Mouse (Mus musculus) retina, postnatal 1 day (tissue): ENCODE measurements around the gene Ltbp3.
"Not testable (repeated sequence)": the region's sequence is repeated elsewhere in the genome, so short reads cannot be mapped to it uniquely, and the experiment has no call there.

Experiments used
- DNase-seq: peaks from one replicate; pipeline ENCODE4 v3.0.0-alpha.2; 2012

Ltbp3 gene

DNA sequence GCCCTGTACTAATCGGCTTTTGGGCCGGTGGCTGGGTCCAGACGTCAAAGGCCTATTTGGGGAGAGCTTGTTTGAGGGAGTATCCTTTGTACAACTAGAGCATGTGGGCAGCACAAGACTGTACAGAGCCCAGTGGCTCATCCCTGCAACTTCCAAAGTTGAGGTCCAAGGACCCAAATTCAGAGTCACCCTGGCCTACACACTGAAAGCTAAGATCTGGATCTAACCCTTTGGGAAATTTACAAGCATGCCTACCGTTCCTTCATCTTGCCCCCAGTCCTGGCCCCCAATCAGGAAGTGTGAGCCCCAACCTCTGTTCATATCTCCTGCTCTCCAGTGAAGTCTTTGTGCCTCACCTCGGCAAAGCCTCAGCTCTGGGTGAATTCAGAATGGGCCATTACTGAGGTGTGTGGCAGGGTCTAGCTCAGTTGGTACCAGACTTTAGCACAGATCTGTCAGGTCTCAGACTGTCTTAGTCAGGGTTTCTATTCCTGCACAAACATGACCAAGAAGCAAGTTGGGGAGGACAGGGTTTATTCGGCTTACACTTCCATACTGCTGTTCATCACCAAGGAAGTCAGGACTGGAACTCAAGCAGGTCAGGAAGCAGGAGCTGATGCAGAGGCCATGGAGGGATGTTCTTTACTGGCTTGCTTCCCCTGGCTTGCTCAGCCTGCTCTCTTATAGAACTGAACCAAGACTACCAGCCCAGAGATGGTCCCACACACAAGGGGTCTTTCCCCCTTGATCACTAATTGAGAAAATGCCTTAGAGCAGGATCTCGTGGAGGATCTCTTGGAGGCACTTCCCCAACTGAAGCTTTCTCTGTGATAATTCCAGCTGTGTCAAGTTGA is 53.4 kb downstream of the Ltbp3 start:
- DNase-seq = not testable (repeated sequence)

DNA sequence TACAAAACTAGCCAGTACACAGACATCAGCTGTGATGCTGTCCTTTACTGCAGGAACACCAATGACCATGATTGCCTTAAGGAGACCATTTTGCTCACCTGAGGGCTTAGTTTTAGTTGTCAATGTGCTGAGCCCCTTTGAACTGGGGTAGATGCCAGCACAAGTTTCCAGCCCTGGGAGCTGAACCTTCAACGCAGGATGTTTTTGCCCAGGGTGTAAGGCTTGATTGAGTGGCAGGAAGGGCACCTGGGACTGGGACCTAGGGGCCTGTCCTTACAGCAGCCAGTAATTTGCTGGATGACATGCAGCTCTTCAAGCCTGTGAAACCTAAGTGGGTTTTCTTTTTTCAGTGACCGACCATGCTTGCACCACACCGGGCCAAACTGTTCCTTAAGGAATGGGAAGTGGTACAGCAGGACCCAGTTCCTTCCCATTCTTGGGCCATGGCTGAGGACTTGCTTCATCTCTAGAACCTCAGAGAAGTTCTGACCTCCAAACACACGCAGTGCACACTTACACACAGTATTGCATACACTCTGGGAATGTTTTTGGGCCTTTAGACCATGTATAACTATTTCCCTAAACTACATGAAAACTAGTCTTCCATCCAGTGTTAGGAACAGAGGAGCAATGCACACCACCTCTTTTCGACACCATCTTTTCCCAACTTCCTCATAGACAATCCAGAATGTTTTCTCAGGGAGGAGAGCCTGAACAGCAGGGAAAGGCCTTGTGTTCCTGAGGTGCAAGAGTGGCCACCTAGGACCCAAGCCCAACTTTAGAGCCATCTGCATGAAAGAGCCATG is 54.3 kb downstream of the Ltbp3 start:
- DNase-seq = no peak

- DNase-seq = no peak
Observed at GRCm38 (mm10) chr19:5795668-5796572, 55.2 kb downstream of the Ltbp3 start.

- no peak for DNase-seq
Observed at GRCm38 (mm10) chr19:5796573-5797111, 55.9 kb downstream of the Ltbp3 start.

DNA sequence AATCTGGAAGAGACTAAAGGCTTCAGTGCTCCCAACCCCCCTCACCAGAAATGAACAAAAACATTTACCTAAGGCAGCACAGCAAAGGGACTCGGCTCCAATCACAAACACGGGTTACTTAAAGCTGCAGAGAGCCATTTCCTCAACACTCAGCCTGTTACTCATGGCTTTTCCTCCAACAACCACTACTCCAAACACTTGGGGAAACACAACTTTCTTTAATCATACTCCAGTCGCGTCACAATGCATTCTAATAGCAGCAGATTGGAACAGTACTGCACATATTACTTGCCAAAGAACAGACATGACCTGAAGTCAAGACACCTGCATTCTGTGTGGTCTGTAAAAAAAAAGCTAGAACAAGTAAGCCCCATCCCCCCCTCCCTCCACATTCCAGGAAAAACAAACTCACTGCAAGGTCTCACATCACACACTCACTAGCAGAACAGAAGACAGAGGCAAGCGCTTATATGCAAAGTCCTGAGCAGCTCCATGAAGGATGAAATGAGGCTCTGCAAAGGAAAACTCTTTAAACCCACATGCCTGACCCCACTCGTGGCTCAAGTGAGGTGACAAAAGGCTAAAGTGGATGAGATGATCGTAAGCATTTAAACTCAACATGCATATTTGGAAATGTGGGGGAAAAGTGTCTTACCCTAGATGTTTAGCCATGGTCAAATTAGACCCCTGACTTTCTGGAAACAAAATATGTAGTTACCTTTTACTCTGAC is 56.8 kb downstream of the Ltbp3 start:
- no peak for DNase-seq

DNA sequence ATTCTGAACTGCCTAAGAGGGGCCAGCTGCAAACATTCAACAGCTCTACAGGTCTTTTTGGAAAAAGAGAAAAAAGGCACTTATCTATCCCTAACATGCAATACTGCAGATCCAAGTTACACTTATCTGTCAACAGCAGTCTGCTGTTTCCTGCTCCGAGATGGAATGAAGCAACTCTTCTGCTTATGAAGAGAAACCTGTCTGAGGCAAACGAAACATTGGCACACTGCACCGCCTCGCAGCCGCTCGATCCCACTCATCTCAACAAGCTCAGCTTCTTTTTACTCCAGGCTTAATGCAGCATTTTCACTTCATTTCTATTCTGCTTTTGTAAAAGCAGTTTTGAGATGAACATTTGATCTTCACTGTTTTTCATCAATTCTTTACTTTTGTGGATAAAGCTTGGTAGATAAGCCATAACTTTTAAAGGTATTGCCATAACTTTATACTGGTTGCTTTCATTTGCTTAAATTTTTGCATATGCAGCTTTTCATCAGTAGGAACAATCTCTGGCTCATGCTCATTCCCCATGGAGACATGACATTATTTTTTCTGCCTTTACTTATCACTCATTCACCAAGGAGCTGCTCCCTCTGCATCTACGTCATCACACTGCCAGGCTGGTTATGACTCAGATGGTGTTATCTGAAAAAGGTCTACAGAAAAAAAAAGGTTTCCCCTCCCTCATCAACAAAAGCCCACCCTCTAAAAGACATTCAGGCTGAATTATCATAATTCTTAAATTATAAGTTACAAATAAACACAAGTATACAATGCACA is 58.2 kb downstream of the Ltbp3 start:
- no peak for DNase-seq

GRCm38 (mm10) chr19:5799566-5800349 is 59.1 kb downstream of the Ltbp3 start:
- no peak for DNase-seq

DNA sequence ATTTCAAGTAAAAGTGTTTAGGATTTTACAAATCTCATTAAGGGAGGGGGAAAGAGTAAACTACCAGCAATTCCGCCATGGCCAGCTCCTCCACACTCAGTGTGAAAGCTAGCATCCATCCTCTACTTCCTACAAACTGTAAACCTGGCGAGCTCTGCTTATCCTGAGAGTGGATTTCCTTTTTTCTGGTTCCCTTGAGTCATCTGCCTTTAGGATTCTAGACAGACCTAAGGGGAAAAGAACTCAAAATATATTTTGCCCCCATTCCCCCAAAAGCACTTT is 59.6 kb downstream of the Ltbp3 start:
- no peak for DNase-seq

DNA sequence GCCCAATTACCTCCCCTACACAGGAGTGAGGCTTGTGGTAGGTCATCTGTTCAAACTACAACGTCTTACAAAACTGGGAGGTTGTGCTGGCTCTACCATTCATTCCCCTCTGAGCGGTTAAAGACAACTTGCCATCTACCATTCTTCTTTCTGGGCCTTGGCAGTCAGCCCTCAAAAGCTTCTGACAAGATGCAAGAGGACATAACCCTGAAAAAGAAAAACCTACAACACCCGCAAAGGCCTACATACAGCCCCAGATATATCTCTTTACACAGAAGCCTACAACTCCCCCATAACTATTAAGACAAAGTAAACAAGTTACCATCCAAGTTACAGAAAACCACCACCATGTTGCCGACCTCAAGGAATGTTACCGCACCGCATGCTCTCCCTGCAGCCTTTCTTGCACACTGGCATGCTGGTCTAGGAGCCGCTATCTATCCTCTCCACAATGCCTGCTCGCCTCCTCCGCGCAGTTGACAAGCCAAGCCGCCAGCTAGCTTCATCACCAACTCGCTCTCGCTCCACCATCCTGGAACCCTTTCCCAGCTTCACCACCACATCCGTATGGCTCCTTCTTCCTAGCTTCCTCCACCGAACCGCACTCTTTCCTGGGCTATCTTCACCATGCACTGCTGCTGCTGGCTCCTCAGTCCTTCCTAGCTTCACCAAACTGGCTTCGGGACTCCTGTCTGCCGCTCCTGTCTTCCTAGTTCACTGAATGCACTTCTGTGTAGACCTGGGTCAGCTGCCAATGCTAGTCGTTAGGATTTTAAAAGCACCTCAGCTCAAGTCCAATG is 60.1 kb downstream of the Ltbp3 start:
- no peak for DNase-seq

DNA sequence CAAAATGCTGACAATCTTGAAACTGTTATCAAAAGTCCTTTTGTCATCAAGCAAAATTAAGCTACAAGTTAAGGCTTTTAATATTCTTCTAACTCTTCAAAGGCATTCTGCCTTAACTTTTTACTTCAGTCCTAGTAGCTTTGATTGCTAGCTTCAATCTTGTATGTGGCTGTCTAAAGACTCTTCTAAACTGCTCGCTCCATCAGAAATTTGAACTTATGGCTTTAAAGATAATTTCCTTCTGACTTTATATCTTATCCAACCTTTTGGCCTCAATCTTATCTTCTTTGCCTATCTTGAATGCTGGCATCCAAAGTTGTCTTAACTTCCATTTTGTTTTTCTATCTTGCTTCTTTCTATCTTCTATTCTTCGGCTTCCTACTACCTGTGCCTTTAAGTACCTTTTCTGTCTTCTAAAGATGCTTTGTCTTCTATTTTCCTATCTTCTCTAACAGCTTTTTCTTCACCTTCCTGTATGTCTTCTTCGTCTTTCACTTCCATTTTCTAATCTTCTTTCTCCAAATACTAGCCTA is 60.8 kb downstream of the Ltbp3 start:
- DNase-seq = no peak

GRCm38 (mm10) chr19:5802011-5802786 is 61.5 kb downstream of the Ltbp3 start:
- peak; percentile 98 for DNase-seq

GRCm38 (mm10) chr19:5802787-5803040 is 62.0 kb downstream of the Ltbp3 start:
- DNase-seq = no peak

- peak; percentile 99 for DNase-seq
Observed at GRCm38 (mm10) chr19:5803041-5803880, 62.6 kb downstream of the Ltbp3 start.

DNA sequence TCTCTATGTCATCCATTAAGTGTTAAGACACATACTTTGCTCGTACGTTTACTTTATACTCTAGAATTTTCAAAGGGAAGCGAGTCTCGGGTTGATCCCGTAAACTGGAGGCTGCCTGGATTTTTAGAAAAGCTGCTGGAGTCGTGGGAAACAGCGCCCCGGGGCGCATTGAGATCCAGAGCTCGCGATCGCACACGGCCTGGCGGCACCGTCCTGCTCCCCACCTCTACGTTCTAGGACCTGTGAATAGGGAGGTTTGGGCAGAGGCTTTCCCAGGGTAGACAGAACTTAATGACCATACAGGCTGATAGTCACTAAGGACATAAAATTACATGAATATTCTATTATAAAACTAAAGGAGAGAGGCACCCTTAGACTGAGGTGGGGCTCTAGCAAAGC is 63.2 kb downstream of the Ltbp3 start:
- no peak for DNase-seq

DNA sequence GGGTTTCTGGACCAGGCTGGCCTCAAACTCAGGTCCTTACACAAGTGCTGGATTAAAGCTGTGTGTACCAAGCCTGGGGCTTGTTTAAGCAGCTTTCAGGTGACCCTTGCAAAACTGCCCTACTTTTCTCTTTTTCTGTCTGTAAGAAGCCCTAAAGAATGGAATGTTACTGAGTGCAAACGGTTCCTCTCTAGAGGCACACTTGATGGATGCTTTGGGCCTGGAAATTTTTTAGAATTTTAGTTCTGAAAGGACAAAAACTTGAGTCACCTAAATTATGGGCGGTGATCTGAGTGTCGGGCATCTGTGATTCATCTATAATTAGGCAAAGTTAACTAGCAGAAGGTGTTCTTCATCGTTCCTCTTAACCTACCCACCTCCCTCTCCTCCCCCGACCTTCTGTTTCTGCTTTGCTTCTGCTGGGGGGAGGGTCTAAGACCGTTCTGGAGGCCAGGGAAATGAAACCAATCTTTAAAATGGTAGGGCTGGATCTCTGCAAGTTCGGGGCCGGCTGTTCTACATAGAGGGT is 63.7 kb downstream of the Ltbp3 start:
- DNase-seq = no peak

- peak; percentile 71 for DNase-seq
Observed at GRCm38 (mm10) chr19:5806051-5806808, 65.5 kb downstream of the Ltbp3 start.

DNA sequence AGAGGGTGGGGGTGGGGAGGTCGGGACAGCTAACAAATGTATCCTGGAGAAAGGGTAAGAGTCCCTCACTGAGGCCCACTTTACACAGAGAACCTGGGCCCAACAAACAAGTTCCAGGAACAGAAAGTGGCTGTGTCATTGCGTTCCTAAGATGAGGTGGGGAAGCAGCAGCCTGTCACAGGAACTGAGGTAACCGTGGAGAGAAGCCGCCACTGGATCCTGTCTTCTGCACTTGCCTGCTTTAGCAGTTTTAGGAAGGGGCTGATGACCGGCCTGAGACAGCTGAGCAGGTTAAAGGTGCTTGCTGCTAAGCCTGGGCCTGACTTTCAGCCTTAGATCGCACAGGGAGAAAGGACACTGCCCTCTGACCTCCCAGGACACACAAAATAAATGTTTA is 66.1 kb downstream of the Ltbp3 start:
- no peak for DNase-seq
